Mouse (Mus musculus) CH12.LX (cell line): ENCODE data around the gene Tmc3. TPM values are rescaled to one million over a fixed set of nuclear protein-coding genes. Genes with fewer than 3 reads are reported as not detected.

Source experiments
- DNase-seq: peaks from one replicate; pipeline ENCODE4 v3.0.0-alpha.2; 2013; ENCODE audit errors: extremely low read depth
- H3K27ac ChIP-seq: 2 replicates; pipeline ENCODE4 v1.5.1; 2012; ENCODE audit warnings: low read depth, mild to moderate bottlenecking, control low read depth, moderate library complexity; ENCODE audit not compliant: insufficient read depth
- H3K27me3 ChIP-seq: replicated peaks from 2 replicates; pipeline ENCODE3; 2012; ENCODE audit warnings: inconsistent platforms
- H3K36me3 ChIP-seq, 2 experiments: replicated peaks in 1 of 2; 2 replicates each; pipeline versions ENCODE3 to v1.6.1; 2012; ENCODE audit warnings: inconsistent platforms in 1 of 2, low read length in 1 of 2, mild to moderate bottlenecking in 1 of 2, mixed read lengths in 1 of 2, moderate library complexity in 1 of 2; ENCODE audit not compliant: control insufficient read depth in 1 of 2, insufficient read depth in 1 of 2
- H3K4me1 ChIP-seq, 2 experiments: 2 replicates each; pipeline ENCODE4 v1.6.1; 2012; ENCODE audit warnings: inconsistent platforms in 1 of 2, moderate library complexity in 1 of 2; ENCODE audit not compliant: insufficient read depth in 2 of 2, control insufficient read depth in 1 of 2
- H3K4me2 ChIP-seq: 2 replicates; pipeline ENCODE4 v1.6.1; 2012; ENCODE audit warnings: low read depth, mild to moderate bottlenecking, control low read depth; ENCODE audit not compliant: poor library complexity, insufficient read depth, severe bottlenecking
- H3K4me3 ChIP-seq, 3 experiments: fragments of 150-350 bp in 1 of 3; sonication (generic) in 1 of 3; replicated peaks in 1 of 3; 2 replicates each; pipeline versions ENCODE3 to v1.5.1; 2011 to 2012; ENCODE audit warnings: low read depth in 2 of 3, low read length in 2 of 3, mild to moderate bottlenecking in 2 of 3, moderate library complexity in 2 of 3, control low read depth in 1 of 3, improper control_type of control experiment in 1 of 3, inconsistent platforms in 1 of 3, mixed read lengths in 1 of 3; ENCODE audit not compliant: poor library complexity in 1 of 3
- H3K79me2 ChIP-seq: replicated peaks from 2 replicates; pipeline ENCODE4 v1.6.1; 2012; ENCODE audit warnings: mild to moderate bottlenecking, moderate library complexity; ENCODE audit not compliant: control insufficient read depth, poor library complexity, insufficient read depth, severe bottlenecking; ENCODE audit errors: extremely low read depth
- H3K9ac ChIP-seq: 2 replicates; pipeline ENCODE4 v1.6.1; 2012; ENCODE audit warnings: low read depth, mild to moderate bottlenecking, control low read depth, moderate library complexity; ENCODE audit not compliant: insufficient read depth
- H3K9me3 ChIP-seq: replicated peaks from 2 replicates; pipeline ENCODE3; 2012; ENCODE audit warnings: low read length, inconsistent platforms, mixed read lengths
- BHLHE40 ChIP-seq: IDR thresholded peaks from 2 replicates; pipeline ENCODE4 v1.6.1; 2011; ENCODE audit warnings: mild to moderate bottlenecking, low read depth, low read length, improper control_type of control experiment
- CHD1 ChIP-seq: IDR thresholded peaks from 2 replicates; pipeline ENCODE4 v1.6.1; 2012; ENCODE audit warnings: low read depth, low read length, improper control_type of control experiment, inconsistent platforms
- CTCF ChIP-seq, 2 experiments: IDR thresholded peaks in 1 of 2; conservative IDR thresholded peaks in 1 of 2; 2 replicates each; pipeline ENCODE4 v1.5.1; 2011 to 2012; ENCODE audit warnings: low read depth in 2 of 2, low read length in 2 of 2, improper control_type of control experiment in 1 of 2, inconsistent platforms in 1 of 2, mild to moderate bottlenecking in 1 of 2, moderate library complexity in 1 of 2
- E2F4 ChIP-seq: IDR thresholded peaks from 2 replicates; pipeline ENCODE4 v1.6.1; 2011; ENCODE audit warnings: low read depth, low read length, improper control_type of control experiment; ENCODE audit not compliant: insufficient replicate concordance
- ELF1 ChIP-seq: IDR thresholded peaks from 2 replicates; pipeline ENCODE4 v1.6.1; 2014; ENCODE audit warnings: low read depth, mild to moderate bottlenecking, inconsistent platforms, low read length, improper control_type of control experiment
- EP300 ChIP-seq: IDR thresholded peaks from 2 replicates; pipeline ENCODE4 v1.6.1; 2011; ENCODE audit warnings: low read length, improper control_type of control experiment
- ETS1 ChIP-seq: conservative IDR thresholded peaks from 2 replicates; pipeline ENCODE4 v1.6.1; 2012; ENCODE audit warnings: low read depth, mild to moderate bottlenecking, inconsistent platforms, low read length, improper control_type of control experiment, moderate library complexity
- GABPA ChIP-seq: IDR thresholded peaks from 2 replicates; pipeline ENCODE4 v1.6.1; 2012; ENCODE audit warnings: low read depth, low read length, improper control_type of control experiment, inconsistent platforms; ENCODE audit not compliant: insufficient replicate concordance
- HCFC1 ChIP-seq: IDR thresholded peaks from 2 replicates; pipeline ENCODE4 v1.6.1; 2012; ENCODE audit warnings: low read depth, mild to moderate bottlenecking, inconsistent platforms, low read length, improper control_type of control experiment
- IRF4 ChIP-seq: IDR thresholded peaks from 2 replicates; pipeline ENCODE4 v1.6.1; 2014; ENCODE audit warnings: low read depth, mild to moderate bottlenecking, inconsistent platforms, low read length, improper control_type of control experiment
- JUN ChIP-seq: IDR thresholded peaks from 2 replicates; pipeline ENCODE4 v1.6.1; 2011; ENCODE audit warnings: low read depth, mild to moderate bottlenecking, low read length, improper control_type of control experiment, moderate library complexity; ENCODE audit not compliant: insufficient read depth
- JUND ChIP-seq: conservative IDR thresholded peaks from 2 replicates; pipeline ENCODE4 v1.6.1; 2011; ENCODE audit warnings: low read depth, low read length, improper control_type of control experiment
- KAT2A ChIP-seq: IDR thresholded peaks from 2 replicates; pipeline ENCODE4 v1.6.1; 2012; ENCODE audit warnings: low read length, improper control_type of control experiment, inconsistent platforms; ENCODE audit not compliant: insufficient replicate concordance
- MAFK ChIP-seq: IDR thresholded peaks from 2 replicates; pipeline ENCODE4 v1.6.1; 2011; ENCODE audit warnings: low read length, improper control_type of control experiment; ENCODE audit not compliant: insufficient replicate concordance
- MAX ChIP-seq: IDR thresholded peaks from 2 replicates; pipeline ENCODE4 v1.6.1; 2011; ENCODE audit warnings: low read length, improper control_type of control experiment
- MAZ ChIP-seq: IDR thresholded peaks from 2 replicates; pipeline ENCODE4 v1.6.1; 2012; ENCODE audit warnings: low read depth, mild to moderate bottlenecking, inconsistent platforms, low read length, improper control_type of control experiment, moderate library complexity
- MEF2A ChIP-seq: IDR thresholded peaks from 2 replicates; pipeline ENCODE4 v1.6.1; 2014; ENCODE audit warnings: low read depth, mild to moderate bottlenecking, inconsistent platforms, low read length, improper control_type of control experiment, borderline replicate concordance
- MXI1 ChIP-seq: IDR thresholded peaks from 2 replicates; pipeline ENCODE4 v1.6.1; 2011; ENCODE audit warnings: mild to moderate bottlenecking, low read depth, low read length, improper control_type of control experiment
- MYC ChIP-seq: IDR thresholded peaks from 2 replicates; pipeline ENCODE4 v1.6.1; 2011; ENCODE audit warnings: low read depth, mild to moderate bottlenecking, improper control_type of control experiment, low read length
- NELFE ChIP-seq: IDR thresholded peaks from 2 replicates; pipeline ENCODE4 v1.6.1; 2011; ENCODE audit warnings: low read depth, low read length, improper control_type of control experiment
- NRF1 ChIP-seq: IDR thresholded peaks from 2 replicates; pipeline ENCODE4 v1.6.1; 2014; ENCODE audit warnings: low read depth, mild to moderate bottlenecking, inconsistent platforms, low read length, improper control_type of control experiment, moderate library complexity
- PAX5 ChIP-seq: IDR thresholded peaks from 2 replicates; pipeline ENCODE4 v1.6.1; 2012; ENCODE audit warnings: low read length, inconsistent platforms, mixed read lengths
- POLR2A ChIP-seq: IDR thresholded peaks from 2 replicates; pipeline ENCODE4 v1.6.1; 2011; ENCODE audit warnings: low read depth, mild to moderate bottlenecking, improper control_type of control experiment, low read length
- POLR2AphosphoS2 ChIP-seq: IDR thresholded peaks from 2 replicates; pipeline ENCODE4 v1.6.1; 2011; ENCODE audit warnings: low read depth, low read length, improper control_type of control experiment
- RAD21 ChIP-seq: IDR thresholded peaks from 2 replicates; pipeline ENCODE4 v1.6.1; 2011; ENCODE audit warnings: low read depth, mild to moderate bottlenecking, low read length, improper control_type of control experiment, moderate library complexity
- SIN3A ChIP-seq: IDR thresholded peaks from 2 replicates; pipeline ENCODE4 v1.6.1; 2012; ENCODE audit warnings: low read length, improper control_type of control experiment, inconsistent platforms
- SMC3 ChIP-seq: IDR thresholded peaks from 2 replicates; pipeline ENCODE4 v1.6.1; 2011; ENCODE audit warnings: low read depth, low read length, improper control_type of control experiment
- TBP ChIP-seq: conservative IDR thresholded peaks from 2 replicates; pipeline ENCODE4 v1.6.1; 2011; ENCODE audit warnings: low read depth, low read length, improper control_type of control experiment
- TCF12 ChIP-seq: IDR thresholded peaks from 2 replicates; pipeline ENCODE4 v1.6.1; 2014; ENCODE audit warnings: low read depth, mild to moderate bottlenecking, inconsistent platforms, low read length, improper control_type of control experiment
- UBTF ChIP-seq: IDR thresholded peaks from 2 replicates; pipeline ENCODE4 v1.6.1; 2012; ENCODE audit warnings: low read depth, mild to moderate bottlenecking, inconsistent platforms, low read length, improper control_type of control experiment, moderate library complexity
- USF2 ChIP-seq: conservative IDR thresholded peaks from 2 replicates; pipeline ENCODE4 v1.6.1; 2011; ENCODE audit warnings: low read depth, low read length, improper control_type of control experiment
- ZC3H11A ChIP-seq: IDR thresholded peaks from 2 replicates; pipeline ENCODE4 v1.6.1; 2012; ENCODE audit warnings: low read depth, mild to moderate bottlenecking, inconsistent platforms, low read length, improper control_type of control experiment
- ZKSCAN1 ChIP-seq: IDR thresholded peaks from 2 replicates; pipeline ENCODE4 v1.6.1; 2012; ENCODE audit warnings: low read depth, inconsistent platforms, low read length, improper control_type of control experiment, borderline replicate concordance
- ZMIZ1 ChIP-seq: IDR thresholded peaks from 2 replicates; pipeline ENCODE4 v1.6.1; 2012; ENCODE audit warnings: low read depth, mild to moderate bottlenecking, inconsistent platforms, low read length, improper control_type of control experiment
- ZNF384 ChIP-seq: IDR thresholded peaks from 2 replicates; pipeline ENCODE4 v1.6.1; 2012; ENCODE audit warnings: low read depth, low read length, improper control_type of control experiment, inconsistent platforms
- dilution Hi-C: fragments of 300-500 bp; cut with MboI; formaldehyde crosslinking; loops from 2 replicates; pipeline ENCODE4 v1.14.3; 2020; ENCODE audit warnings: low sequenced_read_pairs; ENCODE audit not compliant: extremely low pct_unique_long_range_greater_than_20kb, extremely low pct_ligation_motif_present
- in situ Hi-C: fragments of 300-500 bp; cut with MboI; formaldehyde crosslinking; loops from 3 replicates; pipeline ENCODE4 v1.14.3; 2019; ENCODE audit warnings: low sequenced_read_pairs, low pct_ligation_motif_present, low pct_unique_long_range_greater_than_20kb, mixed read lengths
- polyA plus RNA-seq: library from polyadenylated mRNA; unstranded; fragments of >175 nt; gene quantifications from 2 replicates; pipeline ENCODE4 v1.2.1, GENCODE M21; 2012; ENCODE audit warnings: low read depth; ENCODE audit not compliant: insufficient read length
- total RNA-seq, 2 experiments: library from RNA; depleted of rRNA; stranded (reverse); fragments of 300-350 nt in 1 of 2; fragments of >200 nt in 1 of 2; gene quantifications; 2 replicates each; pipeline ENCODE4 v1.2.3; 2012 to 2014

Gene Tmc3
- total and polyA plus RNA-seq, 3 experiments: 1.2 to 3.0 (median 2.2) TPM

- TF ChIP-seq SMC3: no peak
- TF ChIP-seq KAT2A: no peak
- TF ChIP-seq TBP: peak; percentile 62
These were observed 69.5 kb downstream of the Tmc3 start (continued) for GRCm38 (mm10) chr7:83654196-83654595.

GRCm38 (mm10) chr7:83654938-83655630 lies 70.4 kb downstream of the Tmc3 start:
- dilution Hi-C loops: no loop called here
- H3K4me3 ChIP-seq: peak overlapping the region; percentile 65 to 97 (median 90)
- H3K27me3 ChIP-seq: no peaks in the 10 kb centered on the region
- peaks cover 15 to 25% of the 10 kb centered on the region in 2 experiments for H3K36me3 ChIP-seq
- H3K4me2 ChIP-seq: peak overlapping the region; percentile 95
- in situ Hi-C loops: loop anchor here (25.0 kb wide), 1 partner anchor 232 kb away; the partner anchor contains the start of genes Mesd and Tlnrd1
- peaks cover 11% of the 10 kb centered on the region for H3K9me3 ChIP-seq
- H3K9ac ChIP-seq: peak overlapping the region; percentile 89
- H3K4me1 ChIP-seq: peaks cover 9 to 51% of the 10 kb centered on the region in 2 experiments
- peaks cover 45% of the 10 kb centered on the region for H3K79me2 ChIP-seq
- H3K27ac ChIP-seq: peak overlapping the region; percentile 99
- DNase-seq: peak; percentile 90
- peak; percentile 70; the same call in 1 of the 2 replicates for TF ChIP-seq ZMIZ1
- peak; percentile 99 for TF ChIP-seq TCF12
- no peak for TF ChIP-seq PAX5
- peak; percentile 80; the same call in 1 of the 2 replicates for TF ChIP-seq E2F4
- TF ChIP-seq MXI1: peak; percentile 90
- TF ChIP-seq ZC3H11A: no peak
- TF ChIP-seq ZKSCAN1: no peak
- peak; percentile 86 for TF ChIP-seq ELF1
- TF ChIP-seq GABPA: no peak
- peak; percentile 88 for TF ChIP-seq MAX
- TF ChIP-seq ETS1: peak; percentile 99
- no peak for TF ChIP-seq ZNF384
- TF ChIP-seq TBP: peak; percentile 68; the same call in 1 of the 2 replicates
- TF ChIP-seq HCFC1: peak; percentile 62
- peak; percentile 60; the same call in 1 of the 2 replicates for TF ChIP-seq POLR2AphosphoS2
- TF ChIP-seq BHLHE40: peak; percentile 95
- TF ChIP-seq CHD1: peak; percentile 84; the same call in 1 of the 2 replicates
- TF ChIP-seq MEF2A: peak; percentile 94
- peak; percentile 84 for TF ChIP-seq MYC
- TF ChIP-seq JUN: peak; percentile 75
- peak; percentile 99 for TF ChIP-seq SIN3A
- no peak for TF ChIP-seq CTCF (conservative IDR thresholded peaks at IDR 0.05 in 1 of 2, IDR thresholded peaks at IDR 0.05 in 1 of 2; ENCODE audit: low read depth in 2 of 2, low read length in 2 of 2)
- TF ChIP-seq SMC3: no peak
- TF ChIP-seq EP300: peak; percentile 98
- peak; percentile 6 for TF ChIP-seq RAD21
- TF ChIP-seq UBTF: no peak
- TF ChIP-seq IRF4: peak; percentile 99
- peak; percentile 84; the same call in 1 of the 2 replicates for TF ChIP-seq MAZ
- TF ChIP-seq KAT2A: 0 out of 2 replicates have a peak, but pooled peaks have one; percentile 65
- TF ChIP-seq NELFE: peak; percentile 73
- TF ChIP-seq JUND: peak; percentile 89
- TF ChIP-seq USF2: no peak
- peak; percentile 61 for TF ChIP-seq POLR2A
- peak; percentile 35; the same call in 1 of the 2 replicates for TF ChIP-seq NRF1
- peak; percentile 84 for TF ChIP-seq MAFK
